Mouse (Mus musculus) erythroid progenitor cell, adult 5-6 weeks (primary cell): Measurements from ENCODE around the gene Shc1. TPM values are rescaled to one million over a fixed set of nuclear protein-coding genes. Genes with fewer than 3 reads are reported as not detected.

ENCODE experiments used
- ATAC-seq: replicated peaks from 2 replicates; pipeline ENCODE4 v1.8.0; 2016; ENCODE audit warnings: moderate number of reproducible peaks, mild to moderate bottlenecking, moderate TSS enrichment, inconsistent platforms; ENCODE audit not compliant: poor library complexity, low FRiP score, severe bottlenecking
- total RNA-seq, 2 experiments: library from RNA; stranded (forward) in 1 of 2; stranded (reverse) in 1 of 2; fragments of 150-400 nt in 1 of 2; fragments of 186-747, 209-891 nt in 1 of 2; gene quantifications; 2 replicates each; pipeline versions ENCODE4 v1.2.3 to v1.2.4; 2015 to 2017; ENCODE audit warnings: low replicate concordance in 2 of 2

The Shc1 gene
- total RNA-seq (2015; ENCODE audit: low replicate concordance) (77.1 and 79.3 TPM in 2 replicates), total RNA-seq (2017; ENCODE audit: low replicate concordance) (49.7 and 59.3 TPM in 2 replicates)

GRCm38 (mm10) chr3:89418170-89418860, at the start of gene Shc1, which contains the start of gene Cks1b:
TSS of gene Shc1 (plus strand) at chr3:89418443.
TSS of gene Cks1b (minus strand) at chr3:89418383.
- ATAC-seq = peak; percentile 83

GRCm38 (mm10) chr3:89373581-89374231, 44.5 kb upstream of the Shc1 start:
- no peak for ATAC-seq

DNA sequence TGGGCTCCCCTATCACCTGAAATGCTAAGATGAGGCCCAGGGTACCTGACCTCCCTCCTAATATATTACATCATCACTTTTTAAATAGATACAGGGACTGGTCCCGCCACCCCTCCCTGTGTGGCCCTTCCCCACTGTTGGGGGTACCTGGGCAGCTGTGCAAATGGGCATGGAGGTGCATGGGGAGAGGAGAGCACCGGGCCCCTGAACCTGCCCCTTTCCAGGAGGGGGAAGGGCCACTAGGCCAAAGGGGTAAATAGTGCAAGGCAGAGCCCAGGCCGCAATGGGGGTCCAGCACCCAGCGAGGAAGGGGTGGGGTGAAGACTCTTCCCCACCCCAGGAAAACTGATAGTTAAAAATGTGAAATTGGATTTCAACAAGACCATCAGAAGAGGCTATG, 40.4 kb upstream of the Shc1 start:
- ATAC-seq = no peak

GRCm38 (mm10) chr3:89378394-89379067, 39.7 kb upstream of the Shc1 start:
- peak; percentile 58; the same call in 1 of the 2 replicates for ATAC-seq

- no peak for ATAC-seq
Measured at GRCm38 (mm10) chr3:89379388-89380131, 38.7 kb upstream of the Shc1 start.

GRCm38 (mm10) chr3:89380291-89380690, 38.0 kb upstream of the Shc1 start:
- no peak for ATAC-seq

DNA sequence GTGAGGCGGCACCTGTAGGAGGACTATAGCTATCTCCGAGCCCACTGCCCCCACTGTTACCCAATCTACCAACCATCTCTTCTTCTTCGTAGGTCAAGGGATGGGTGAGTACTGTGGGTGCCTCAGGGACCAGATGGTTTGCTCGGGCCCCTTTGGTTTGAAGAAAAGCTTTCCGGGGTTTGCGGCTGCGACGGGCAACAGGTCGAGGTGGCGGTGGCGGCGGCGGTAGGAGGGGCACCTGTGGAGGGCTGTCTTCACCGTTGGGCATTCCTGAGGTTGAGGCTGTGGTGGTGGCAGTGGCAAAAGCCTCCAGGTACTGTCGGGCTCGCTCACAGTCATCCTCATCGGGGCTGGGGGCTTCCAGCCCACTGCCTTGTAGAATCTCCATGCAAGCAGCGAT, 37.5 kb upstream of the Shc1 start:
- ATAC-seq = no peak

DNA sequence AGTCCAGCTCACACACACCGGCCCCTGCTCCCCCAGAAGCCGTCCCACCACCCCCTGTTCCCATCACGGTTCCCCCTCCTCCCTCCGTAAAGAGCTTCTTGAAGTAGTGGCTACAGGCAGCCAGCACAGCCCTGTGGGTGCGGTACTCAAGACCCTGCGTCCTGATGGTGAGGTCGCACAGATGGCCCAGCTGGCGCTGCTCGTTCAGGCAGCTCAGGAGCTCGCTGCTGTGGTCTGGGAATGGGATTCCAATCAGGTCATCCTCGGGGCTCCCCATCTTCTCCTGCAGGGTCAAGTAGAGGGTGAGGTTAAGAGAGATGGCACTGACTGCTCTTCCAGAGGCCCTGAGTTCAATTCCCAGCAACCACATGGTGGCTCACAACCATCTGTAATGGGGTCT, 37.0 kb upstream of the Shc1 start:
- ATAC-seq = no peak

DNA sequence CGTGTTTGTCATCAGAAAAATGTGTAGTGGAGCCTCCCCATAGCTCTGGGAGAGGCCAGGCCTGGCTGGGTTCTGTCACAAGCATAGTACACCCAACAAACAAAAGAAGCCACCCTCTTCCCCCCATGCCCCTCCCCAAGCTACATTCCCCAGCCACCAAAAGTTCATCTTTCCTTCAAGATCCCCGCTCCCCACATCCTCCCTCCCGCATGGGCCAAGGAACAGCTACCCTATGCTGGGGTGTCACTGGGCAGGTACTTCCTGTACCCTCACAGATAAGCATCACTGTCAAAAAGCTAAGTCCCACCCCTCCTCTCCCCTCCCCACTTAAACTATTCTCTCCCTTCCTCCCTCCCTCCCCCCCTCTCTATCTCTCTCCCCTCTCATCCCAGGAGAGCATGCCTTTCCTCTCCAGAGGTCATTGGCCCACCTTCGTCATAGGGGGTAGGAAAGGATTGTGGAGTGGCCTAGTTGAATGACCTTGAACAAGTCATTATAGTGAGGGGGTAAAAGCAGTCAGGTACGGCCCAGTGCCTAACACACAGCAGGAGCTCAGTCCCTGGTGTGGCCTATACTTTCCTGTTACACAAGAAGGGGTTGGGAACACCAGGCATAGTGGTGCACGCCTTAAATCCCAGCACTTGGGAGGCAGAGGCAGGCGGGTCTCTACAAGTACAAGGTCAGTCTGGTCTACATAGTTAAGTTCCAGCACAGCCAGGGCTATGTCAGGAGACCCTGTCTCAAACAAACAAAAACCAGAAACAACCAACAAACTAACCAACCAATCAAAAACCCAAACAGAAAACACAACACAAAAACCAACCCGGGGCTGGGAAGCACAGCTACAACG, 36.0 kb upstream of the Shc1 start:
- ATAC-seq = no peak

DNA sequence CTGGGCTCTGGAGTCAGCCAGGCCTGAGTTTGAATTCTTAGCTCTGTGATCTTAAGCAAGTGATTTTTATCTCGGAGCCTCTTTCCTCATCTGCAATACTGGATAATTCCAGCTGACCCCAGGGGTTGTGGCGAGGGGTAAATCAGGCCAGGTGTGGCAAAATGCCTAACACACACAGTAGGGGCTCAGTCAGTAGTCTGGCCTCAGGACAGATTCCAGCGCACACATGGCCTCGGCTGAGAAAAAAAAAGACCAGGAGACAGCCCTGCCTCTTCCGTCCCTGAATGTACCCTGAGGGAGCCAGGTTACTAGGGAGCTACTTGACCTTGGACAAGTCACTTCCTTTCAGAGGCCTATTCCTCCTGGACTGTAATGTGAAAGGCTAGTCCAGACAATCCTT, 35.3 kb upstream of the Shc1 start:
- ATAC-seq = no peak

GRCm38 (mm10) chr3:89383651-89384255, 34.5 kb upstream of the Shc1 start:
- no peak for ATAC-seq

DNA sequence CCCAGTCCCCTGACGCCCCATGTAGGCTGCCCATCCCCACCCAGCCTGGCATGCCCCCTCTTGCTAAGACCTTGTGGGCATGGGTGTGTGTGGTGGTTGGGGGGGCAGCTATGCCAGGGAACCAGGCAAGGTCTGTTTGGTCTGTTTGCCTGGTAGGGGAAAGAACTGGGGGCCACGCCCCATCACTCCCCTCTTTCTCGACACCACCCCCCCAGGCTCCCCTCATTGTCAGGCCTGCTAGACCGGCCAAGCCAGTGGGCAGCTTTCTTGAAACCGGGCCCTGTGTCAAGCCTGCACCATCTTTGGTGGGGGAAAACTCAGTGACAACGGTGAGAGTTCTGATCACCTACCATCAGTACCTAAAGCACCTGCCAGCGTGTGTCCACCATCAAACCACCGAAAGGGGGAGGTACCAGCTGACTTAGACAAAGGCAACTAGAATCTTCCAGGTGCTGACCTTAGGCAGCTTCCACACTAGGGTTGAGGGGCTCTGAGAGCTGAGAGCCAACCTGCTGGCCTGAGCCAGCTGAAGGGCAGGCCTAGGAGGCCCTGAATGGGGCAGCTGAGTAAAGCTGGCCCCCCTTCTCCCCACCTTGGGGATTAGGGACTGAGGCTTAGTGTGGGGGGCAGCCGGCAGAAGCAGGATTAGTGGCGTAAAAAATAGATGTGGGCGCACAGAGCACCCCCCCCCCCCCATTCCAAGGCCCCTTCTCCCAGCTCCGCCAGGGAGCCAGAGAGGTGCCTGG, 33.7 kb upstream of the Shc1 start:
- ATAC-seq = no peak

- ATAC-seq = no peak
Measured at GRCm38 (mm10) chr3:89385451-89385850, 32.8 kb upstream of the Shc1 start.

DNA sequence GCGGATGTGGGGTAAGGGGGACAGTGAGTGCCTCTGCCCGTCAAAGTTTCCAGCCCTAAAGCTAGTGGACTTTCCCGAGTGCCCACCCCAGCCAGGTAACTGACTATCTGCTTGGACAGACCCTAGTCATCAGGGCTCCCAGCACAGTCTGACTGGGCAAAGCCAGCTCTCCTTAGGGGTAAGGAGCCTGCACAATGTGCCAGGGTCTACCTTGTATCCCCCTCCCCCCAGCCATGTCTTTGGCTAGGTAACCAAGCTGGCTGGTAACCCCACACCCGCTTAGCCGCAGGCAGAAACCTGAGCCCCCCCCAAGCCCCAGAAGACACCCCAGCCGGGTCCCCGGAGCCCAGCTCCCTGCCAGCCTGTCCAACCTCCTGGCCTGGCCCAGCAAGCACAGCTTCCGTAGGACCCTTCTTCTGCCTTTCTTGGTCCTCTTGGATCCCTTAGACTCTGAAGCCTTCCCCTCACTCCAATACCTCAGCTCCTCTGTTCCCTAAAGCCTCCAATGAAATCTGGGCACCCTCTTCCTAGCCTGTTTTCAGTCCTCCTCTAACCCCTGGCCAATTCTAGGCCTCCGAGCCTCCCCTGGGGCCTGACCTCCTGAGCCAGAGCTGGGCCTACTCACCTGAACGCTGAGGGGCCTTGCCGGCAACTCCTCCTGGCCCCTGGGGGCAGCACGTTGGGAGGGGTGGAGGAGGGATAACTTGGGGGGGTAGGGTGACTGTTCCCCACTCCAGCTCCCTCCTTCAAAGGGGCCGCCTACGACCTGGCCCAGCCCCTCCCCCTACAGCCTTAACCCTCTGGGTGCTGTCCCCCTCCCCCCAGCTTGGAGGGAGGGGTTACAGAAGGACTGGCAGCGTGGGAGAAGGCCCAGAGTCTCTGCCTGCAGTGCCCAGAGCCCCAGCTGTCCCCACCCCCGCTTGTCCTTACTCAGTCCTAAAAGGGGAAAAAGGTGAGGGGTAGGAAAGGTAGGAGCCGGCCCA, 31.5 kb upstream of the Shc1 start:
- ATAC-seq = no peak

DNA sequence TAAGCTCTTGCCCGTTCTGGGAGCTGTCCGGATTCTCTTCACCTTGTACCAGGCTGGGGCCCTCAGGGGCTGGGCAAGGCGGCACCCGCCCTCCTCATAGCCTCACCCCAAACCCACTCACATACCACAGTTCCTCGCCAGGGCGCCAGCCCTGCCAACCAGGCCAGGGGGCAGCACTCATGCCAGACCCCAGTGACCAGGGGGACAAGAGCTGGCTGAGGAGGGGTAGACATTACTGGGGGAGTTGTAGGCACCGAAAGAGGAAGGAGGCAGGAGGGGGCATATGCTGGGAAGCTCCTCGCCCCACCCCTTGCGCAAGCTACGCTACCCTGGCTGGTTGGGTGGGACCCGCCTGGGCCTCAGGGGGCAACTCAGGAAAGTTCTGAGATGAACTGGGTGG, 30.6 kb upstream of the Shc1 start:
- no peak for ATAC-seq

DNA sequence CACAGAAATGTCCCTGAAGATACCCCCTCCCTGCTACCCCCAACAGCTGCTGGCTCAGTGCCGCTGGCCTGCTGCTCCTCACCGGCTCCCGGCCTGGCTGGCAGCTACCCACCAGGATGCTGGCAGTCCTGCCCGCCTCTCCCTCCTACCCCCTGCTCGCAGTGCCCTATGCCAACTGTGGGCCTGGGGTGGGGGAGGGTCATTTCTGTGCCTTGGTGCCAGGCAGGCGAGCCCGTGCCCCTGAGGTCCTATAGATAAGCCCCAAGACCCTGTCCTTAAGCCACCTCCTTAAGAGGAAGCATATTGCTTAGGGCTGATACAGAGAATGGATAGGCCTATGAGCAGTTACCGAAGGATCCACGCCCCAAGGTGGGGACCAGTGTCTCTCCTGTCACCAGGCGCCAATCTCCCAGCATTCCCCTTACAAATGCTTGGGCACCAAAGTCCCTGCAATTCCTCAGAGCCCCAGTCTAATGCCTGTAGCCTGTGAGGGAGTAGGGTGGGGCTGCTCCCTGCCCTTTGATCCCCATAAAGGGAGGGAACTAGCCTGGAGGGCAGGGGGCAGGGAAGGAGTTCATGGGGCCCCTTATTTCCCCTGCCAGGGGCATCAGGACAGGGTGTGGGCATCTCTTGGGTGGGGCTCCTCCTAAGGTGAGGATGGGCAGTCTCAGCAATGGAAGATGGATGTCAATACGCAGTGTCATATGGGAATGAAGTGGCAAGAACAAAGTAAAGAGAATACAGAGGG, 29.9 kb upstream of the Shc1 start:
- ATAC-seq = no peak
